Mouse (Mus musculus) G1E (cell line): ENCODE data around the gene Fem1a.

Source experiments
- CTCF ChIP-seq: IDR thresholded peaks from 2 replicates; pipeline ENCODE4 v1.5.1; 2012; ENCODE audit warnings: low read depth, low read length, inconsistent platforms, mixed read lengths
- GATA1 ChIP-seq: IDR thresholded peaks from 2 replicates; pipeline ENCODE4 v1.6.1; 2012; ENCODE audit warnings: borderline replicate concordance, low read length, inconsistent platforms, mixed read lengths
- GATA2 ChIP-seq: IDR thresholded peaks from 2 replicates; pipeline ENCODE4 v1.6.1; 2012; ENCODE audit warnings: low read depth, low read length, inconsistent platforms, borderline replicate concordance
- POLR2AphosphoS5 ChIP-seq: IDR thresholded peaks from 2 replicates; pipeline ENCODE4 v1.6.1; 2012; ENCODE audit warnings: low read depth, low read length, inconsistent platforms; ENCODE audit not compliant: insufficient replicate concordance
- TAL1 ChIP-seq: conservative IDR thresholded peaks from 2 replicates; pipeline ENCODE4 v1.6.1; 2012; ENCODE audit warnings: low read depth, low read length, inconsistent platforms, mixed read lengths

GRCm38 (mm10) chr17:56229943-56230342, 26.7 kb upstream of the Fem1a start:
- no peak for TF ChIP-seq POLR2AphosphoS5
- TF ChIP-seq TAL1 = no peak
- no peak for TF ChIP-seq CTCF
- no peak for TF ChIP-seq GATA1
- TF ChIP-seq GATA2 = no peak
